Mouse (Mus musculus) stomach, postnatal 0 days (tissue): ENCODE measurements around the gene Timm10.

Experiments
- CTCF ChIP-seq: IDR thresholded peaks from 2 replicates; pipeline ENCODE4 v1.5.1; 2016; ENCODE audit warnings: antibody characterized with exemption, low read depth, mild to moderate bottlenecking, moderate library complexity
- EP300 ChIP-seq: optimal IDR thresholded peaks from 2 replicates; pipeline ENCODE3; 2016; ENCODE audit warnings: antibody characterized with exemption

DNA sequence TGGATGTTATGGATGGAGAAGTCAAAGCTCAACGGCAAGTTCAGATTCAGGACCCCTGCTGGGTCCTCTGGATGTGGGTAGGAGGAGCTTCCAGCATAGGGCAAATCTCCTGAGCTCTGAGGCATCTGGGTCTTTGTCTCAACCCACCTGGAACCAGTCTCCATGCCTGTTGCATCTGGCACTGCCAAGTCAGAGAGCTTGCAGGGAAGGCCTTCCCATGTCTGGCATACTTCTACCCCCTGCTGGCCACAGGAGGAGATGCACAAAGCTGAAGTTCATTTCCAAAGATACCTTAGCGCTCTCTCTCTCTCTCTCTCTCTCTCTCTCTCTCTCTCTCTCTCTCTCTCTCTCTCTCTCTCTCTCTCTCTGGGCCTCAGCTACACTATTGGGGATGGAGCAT lies 28.9 kb downstream of the Timm10 start:
- no peak for TF ChIP-seq EP300
- TF ChIP-seq CTCF = peak; percentile 90
